8 mouse cellular contexts compared by ENCODE assay signal in the genomic region with DNA sequence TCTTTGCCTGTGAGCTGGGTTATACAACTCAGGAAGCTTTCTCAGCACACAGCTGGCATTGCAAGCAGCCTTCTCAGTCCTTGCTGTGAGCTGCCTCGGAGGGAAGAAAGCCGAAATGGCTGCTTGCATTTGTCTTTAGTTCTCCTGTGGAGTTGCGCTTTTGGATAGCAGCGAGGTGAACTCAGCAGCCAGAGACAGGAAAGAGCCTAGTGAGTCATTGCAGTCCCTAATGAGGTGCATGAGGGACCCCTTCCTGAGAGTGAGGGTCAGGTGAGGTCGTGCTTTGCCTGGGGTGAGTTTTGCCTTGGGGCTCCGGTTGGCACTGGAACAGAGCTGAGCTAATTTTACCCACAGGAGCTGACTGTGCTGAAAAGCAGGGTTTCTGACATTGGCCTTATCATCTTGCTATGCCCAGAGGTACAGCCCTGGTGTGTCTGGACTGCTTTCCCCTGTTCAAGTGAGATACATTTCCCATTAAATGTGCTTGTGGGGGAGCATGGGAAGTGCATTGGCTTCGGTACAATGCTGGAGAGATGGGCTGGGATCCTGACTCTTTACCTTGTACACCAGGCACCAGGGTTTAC. TPM values are rescaled to one million over a fixed set of nuclear protein-coding genes. Genes with fewer than 3 reads are reported as not detected.
DNase-seq lines count a peak whose midpoint lies in the region; ATAC-seq and TF ChIP-seq lines count a peak whose summit lies in the region.

No protein-coding gene starts in this region.

- ATAC-seq in hindbrain, embryonic 13.5 days (ENCODE audit: low FRiP score): peak; percentile 44; the same call in 1 of the 2 replicates
- ATAC-seq in hindbrain, embryonic 11.5 days (ENCODE audit: low FRiP score): no peak
- ATAC-seq in forebrain, embryonic 15.5 days (replicated peaks): peak; percentile 27; the same call in 1 of the 2 replicates
- ATAC-seq in intestine, embryonic 16.5 days: 0 out of 2 replicates have a peak, but pooled peaks have one; percentile 32
- 0 out of 2 replicates have a peak, but pooled peaks have one; percentile 44 for ATAC-seq in midbrain, postnatal 0 days (ENCODE audit: low FRiP score)

- no peak for DNase-seq in hindbrain, embryonic 11.5 days (ENCODE audit: low spot score)
- peak; percentile 49 for DNase-seq in adrenal gland, adult 8-10 months
- peak; percentile 46 for DNase-seq in midbrain, postnatal 0 days (ENCODE audit: low spot score)
- no peak for DNase-seq in ovary, postnatal 36 days (ENCODE audit: low spot score)
- DNase-seq in layer of hippocampus, postnatal 36 days: no peak

- no peaks in the 10 kb centered on the region for H3K36me3 ChIP-seq in hindbrain, embryonic 13.5 days
- H3K36me3 ChIP-seq in hindbrain, embryonic 11.5 days (ENCODE audit: control insufficient read depth, insufficient read depth, low read length): no peaks in the 10 kb centered on the region
- H3K36me3 ChIP-seq in forebrain, embryonic 15.5 days: no peaks in the 10 kb centered on the region
- no peaks in the 10 kb centered on the region for H3K36me3 ChIP-seq in intestine, embryonic 16.5 days (ENCODE audit: control insufficient read depth, insufficient read depth, low read length)
- H3K36me3 ChIP-seq in midbrain, postnatal 0 days (ENCODE audit: insufficient read depth, low read length): no peaks in the 10 kb centered on the region

- no peak overlapping the region for H3K4me3 ChIP-seq in hindbrain, embryonic 13.5 days
- H3K4me3 ChIP-seq in hindbrain, embryonic 11.5 days (ENCODE audit: low read depth, low read length): no peak overlapping the region
- no peak overlapping the region for H3K4me3 ChIP-seq in forebrain, embryonic 15.5 days
- H3K4me3 ChIP-seq in intestine, embryonic 16.5 days (ENCODE audit: low read length): no peak overlapping the region
- no peak overlapping the region for H3K4me3 ChIP-seq in midbrain, postnatal 0 days (ENCODE audit: low read depth, low read length)

- peak overlapping the region; percentile 31 for H3K27ac ChIP-seq in hindbrain, embryonic 13.5 days
- H3K27ac ChIP-seq in hindbrain, embryonic 11.5 days (ENCODE audit: low read depth, low read length): no peak overlapping the region
- peak overlapping the region; percentile 34; the same call in 1 of the 2 replicates for H3K27ac ChIP-seq in forebrain, embryonic 15.5 days (replicated peaks)
- H3K27ac ChIP-seq in intestine, embryonic 16.5 days (ENCODE audit: low read length): peak overlapping the region; percentile 30; the same call in 1 of the 2 replicates
- peak overlapping the region; percentile 55 for H3K27ac ChIP-seq in midbrain, postnatal 0 days (ENCODE audit: low read depth, low read length)

- H3K9me3 ChIP-seq in hindbrain, embryonic 13.5 days: no peaks in the 10 kb centered on the region
- no peaks in the 10 kb centered on the region for H3K9me3 ChIP-seq in hindbrain, embryonic 11.5 days (ENCODE audit: control insufficient read depth, low read length)
- no peaks in the 10 kb centered on the region for H3K9me3 ChIP-seq in forebrain, embryonic 15.5 days
- no peaks in the 10 kb centered on the region for H3K9me3 ChIP-seq in intestine, embryonic 16.5 days (ENCODE audit: control insufficient read depth, low read length)
- H3K9me3 ChIP-seq in midbrain, postnatal 0 days (ENCODE audit: low read length): no peaks in the 10 kb centered on the region

- TF ChIP-seq CTCF in midbrain, postnatal 0 days (IDR thresholded peaks at IDR 0.05): no peak

- 51% methylated on average over 7 of the region's 7 CpGs for WGBS in hindbrain, embryonic 13.5 days
- WGBS in hindbrain, embryonic 11.5 days: 56% methylated on average over 7 of the region's 7 CpGs
- 51% methylated on average over 7 of the region's 7 CpGs for WGBS in forebrain, embryonic 15.5 days
- 54% methylated on average over 7 of the region's 7 CpGs for WGBS in intestine, embryonic 16.5 days
- 39% methylated on average over 7 of the region's 7 CpGs for WGBS in midbrain, postnatal 0 days

- no peaks in the 10 kb centered on the region for H3K27me3 ChIP-seq in hindbrain, embryonic 13.5 days
- H3K27me3 ChIP-seq in hindbrain, embryonic 11.5 days (ENCODE audit: control insufficient read depth, insufficient read depth, low read length): no peaks in the 10 kb centered on the region
- no peaks in the 10 kb centered on the region for H3K27me3 ChIP-seq in forebrain, embryonic 15.5 days
- no peaks in the 10 kb centered on the region for H3K27me3 ChIP-seq in intestine, embryonic 16.5 days (replicated peaks; ENCODE audit: control insufficient read depth, insufficient read depth, low read length)
- no peaks in the 10 kb centered on the region for H3K27me3 ChIP-seq in midbrain, postnatal 0 days (ENCODE audit: insufficient read depth, low read length)

- peaks cover 28% of the 10 kb centered on the region for H3K4me1 ChIP-seq in hindbrain, embryonic 13.5 days (replicated peaks)
- H3K4me1 ChIP-seq in hindbrain, embryonic 11.5 days (replicated peaks; ENCODE audit: control insufficient read depth, insufficient read depth, low read length): peaks cover 2% of the 10 kb centered on the region; the same call in 1 of the 2 replicates
- H3K4me1 ChIP-seq in forebrain, embryonic 15.5 days: peaks cover 16% of the 10 kb centered on the region
- peaks cover 41% of the 10 kb centered on the region for H3K4me1 ChIP-seq in intestine, embryonic 16.5 days (ENCODE audit: control insufficient read depth, insufficient read depth, low read length)
- H3K4me1 ChIP-seq in midbrain, postnatal 0 days (ENCODE audit: insufficient read depth, low read length): peaks cover 7% of the 10 kb centered on the region; the same call in 1 of the 2 replicates

- no peak overlapping the region; the same call in 1 of the 2 replicates for H3K9ac ChIP-seq in hindbrain, embryonic 13.5 days
- H3K9ac ChIP-seq in hindbrain, embryonic 11.5 days (ENCODE audit: low read depth, low read length): no peak overlapping the region
- H3K9ac ChIP-seq in forebrain, embryonic 15.5 days (replicated peaks): no peak overlapping the region
- H3K9ac ChIP-seq in intestine, embryonic 16.5 days (ENCODE audit: low read depth, low read length): no peak overlapping the region
- no peak overlapping the region for H3K9ac ChIP-seq in midbrain, postnatal 0 days (replicated peaks; ENCODE audit: low read length, poor library complexity, severe bottlenecking)

- no peak overlapping the region for H3K4me2 ChIP-seq in hindbrain, embryonic 13.5 days
- no peak overlapping the region for H3K4me2 ChIP-seq in hindbrain, embryonic 11.5 days (replicated peaks; ENCODE audit: low read depth, low read length)
- no peak overlapping the region for H3K4me2 ChIP-seq in forebrain, embryonic 15.5 days (replicated peaks)
- H3K4me2 ChIP-seq in intestine, embryonic 16.5 days (ENCODE audit: low read depth, low read length): no peak overlapping the region
- H3K4me2 ChIP-seq in midbrain, postnatal 0 days (ENCODE audit: low read depth, low read length, poor library complexity, severe bottlenecking): no peak overlapping the region

RNA-seq across cellular contexts. Expression of a gene that starts 41.3 kb away (rescaled TPM):
- polyA plus RNA-seq in hindbrain, embryonic 13.5 days (2015; fragmentation: Nextera tagmentation; extraction: Ambion mirVana): 11.9 TPM in 2 replicates
- polyA plus RNA-seq in hindbrain, embryonic 11.5 days (2014; fragmentation: Nextera tagmentation; extraction: Ambion mirVana): 19.6 and 25.1 TPM in 2 replicates
- 10 to 100 TPM; 54.0 to 80.8 (median 65.0) TPM for total RNA-seq in adrenal gland, adult 8-10 months (2022)
- 10.7 and 11.2 TPM in 2 replicates for polyA plus RNA-seq in forebrain, embryonic 15.5 days (2015; fragmentation: Nextera tagmentation; extraction: Ambion mirVana)
- 64.7 and 66.5 TPM in 2 replicates for polyA plus RNA-seq in intestine, embryonic 16.5 days (2015; fragmentation: Nextera tagmentation; extraction: Ambion mirVana)
- total RNA-seq in midbrain, postnatal 0 days (2014; rRNA removed): 11.8 and 15.9 TPM in 2 replicates
- 5.9 and 7.9 TPM in 2 replicates for polyA plus RNA-seq in midbrain, postnatal 0 days (2015; fragmentation: Nextera tagmentation; extraction: Ambion mirVana)
- total RNA-seq in layer of hippocampus, postnatal 36 days (2021): 10 to 100 TPM in 1 of 2 experiments, 1 to 10 TPM in 1; 7.2 to 11.8 TPM

Comparison
In these comparisons a context has a peak if more than half of its experiments do, and no peak if none do; other contexts are left out.
1. DNase-seq: peak in adrenal gland, adult 8-10 months (single experiment) and midbrain, postnatal 0 days (single experiment); none in hindbrain, embryonic 11.5 days (single experiment), ovary, postnatal 36 days (single experiment) and layer of hippocampus, postnatal 36 days (0 of 2).